Mouse (Mus musculus): ENCODE data around the gene Fam71f1.

DNA sequence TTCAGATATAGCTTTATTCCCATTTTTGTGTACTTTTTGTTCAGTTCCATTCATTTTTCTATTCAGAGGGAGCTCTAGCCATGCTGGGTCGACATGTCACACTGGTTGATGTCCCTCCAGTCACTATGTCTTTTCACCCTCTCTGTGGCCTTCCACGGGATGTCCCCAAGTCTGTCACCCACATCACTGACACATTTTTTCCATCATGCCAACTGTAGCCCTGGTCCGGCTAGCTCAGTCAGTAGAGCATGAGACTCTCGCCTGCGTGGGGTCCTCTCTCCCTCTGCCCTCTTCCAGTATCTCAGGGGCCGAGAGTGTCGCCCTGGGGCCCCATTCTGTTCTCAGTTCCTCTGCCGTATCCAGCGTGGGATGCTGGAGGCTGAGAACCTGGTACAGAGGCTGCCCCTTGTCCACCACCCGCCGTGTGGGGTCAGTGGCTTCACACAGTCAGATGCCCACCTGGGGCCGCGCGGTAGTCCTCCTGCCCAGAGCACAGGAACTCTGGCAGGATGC, 5.2 kb upstream of the Fam71f1 start:
- TF ChIP-seq POLR2A (IDR thresholded peaks at IDR 0.05; ENCODE audit: insufficient read length, low read depth): no peak
- TF ChIP-seq E2F4 (IDR thresholded peaks at IDR 0.05; ENCODE audit: insufficient read depth): no peak
- no peak for TF ChIP-seq CEBPB (IDR thresholded peaks at IDR 0.05; ENCODE audit: insufficient read depth, poor library complexity, severe bottlenecking)
- TF ChIP-seq MAX (IDR thresholded peaks at IDR 0.05; ENCODE audit: low read depth): no peak
